Mouse (Mus musculus): ENCODE data around the gene Dip2b.

Dip2b gene

GRCm38 (mm10) chr15:100050940-100051339, 12.5 kb downstream of the Dip2b start:
- no peak for DNase-seq (ENCODE audit: low spot score)

DNA sequence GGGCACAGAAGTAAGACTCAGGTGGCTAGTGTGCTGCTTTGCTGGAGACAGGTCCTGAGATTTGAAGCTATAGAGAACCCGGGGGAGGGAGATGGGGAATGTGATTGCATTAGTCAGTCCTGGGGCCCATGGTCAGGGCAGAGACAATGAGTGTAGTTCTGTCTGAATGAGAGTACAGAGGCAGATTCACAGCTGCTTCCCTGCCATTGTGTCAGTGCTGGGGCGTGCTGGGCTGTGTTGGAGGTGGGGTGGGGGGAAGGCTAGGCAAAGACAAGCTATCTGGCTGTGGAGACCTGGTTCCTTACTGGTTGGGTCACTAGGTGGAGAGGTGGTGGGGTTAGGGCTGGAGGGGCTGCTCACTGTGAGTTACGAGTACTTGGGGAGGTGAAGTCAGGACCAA, 14.3 kb downstream of the Dip2b start:
- DNase-seq (ENCODE audit: low spot score): no peak

- DNase-seq (ENCODE audit: low spot score): peak; percentile 88
Observed at GRCm38 (mm10) chr15:100056397-100056908, 18.0 kb downstream of the Dip2b start.

DNA sequence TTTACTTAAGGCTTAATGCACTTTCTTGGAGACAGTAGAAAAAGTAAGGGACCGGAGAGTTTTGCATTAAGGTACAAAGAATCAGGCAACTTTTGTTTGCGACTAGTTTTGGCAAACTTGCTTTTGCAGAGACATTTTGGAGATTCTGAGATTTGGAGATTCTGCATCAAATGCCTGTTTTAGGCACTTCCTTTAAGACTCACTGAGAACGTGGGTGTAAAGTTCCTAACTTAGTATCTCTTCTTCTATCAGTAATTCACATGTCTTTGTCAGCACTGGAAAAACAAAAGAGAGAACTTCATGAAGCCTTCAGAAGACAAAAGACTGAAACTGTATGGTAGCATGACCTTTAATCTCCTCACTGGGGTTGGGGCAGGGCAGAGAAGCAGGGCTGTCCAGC, 19.2 kb downstream of the Dip2b start:
- no peak for DNase-seq (ENCODE audit: low spot score)

- no peak for DNase-seq (ENCODE audit: low spot score)
Observed at GRCm38 (mm10) chr15:100058143-100058542, 19.7 kb downstream of the Dip2b start.

DNA sequence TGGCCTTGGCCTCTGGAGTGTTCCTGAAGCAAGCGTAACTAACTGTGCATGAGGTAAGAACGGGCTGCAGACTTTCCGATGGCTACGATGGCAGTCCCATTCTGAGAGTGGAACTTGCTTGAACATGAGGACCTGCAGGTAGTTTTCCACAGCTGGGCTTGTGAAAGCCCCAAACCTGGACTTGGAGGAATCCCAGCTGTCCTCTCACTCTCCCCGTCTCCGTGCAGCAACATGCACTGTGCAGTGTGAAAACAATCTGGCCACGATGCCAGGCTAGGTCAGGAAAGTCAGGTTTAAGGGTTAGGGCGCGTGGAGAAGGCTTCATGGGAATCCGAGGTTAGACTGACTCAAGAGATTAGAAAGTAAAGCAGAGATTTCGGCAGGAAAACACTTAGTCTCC, 20.4 kb downstream of the Dip2b start:
- DNase-seq (ENCODE audit: low spot score): no peak

DNA sequence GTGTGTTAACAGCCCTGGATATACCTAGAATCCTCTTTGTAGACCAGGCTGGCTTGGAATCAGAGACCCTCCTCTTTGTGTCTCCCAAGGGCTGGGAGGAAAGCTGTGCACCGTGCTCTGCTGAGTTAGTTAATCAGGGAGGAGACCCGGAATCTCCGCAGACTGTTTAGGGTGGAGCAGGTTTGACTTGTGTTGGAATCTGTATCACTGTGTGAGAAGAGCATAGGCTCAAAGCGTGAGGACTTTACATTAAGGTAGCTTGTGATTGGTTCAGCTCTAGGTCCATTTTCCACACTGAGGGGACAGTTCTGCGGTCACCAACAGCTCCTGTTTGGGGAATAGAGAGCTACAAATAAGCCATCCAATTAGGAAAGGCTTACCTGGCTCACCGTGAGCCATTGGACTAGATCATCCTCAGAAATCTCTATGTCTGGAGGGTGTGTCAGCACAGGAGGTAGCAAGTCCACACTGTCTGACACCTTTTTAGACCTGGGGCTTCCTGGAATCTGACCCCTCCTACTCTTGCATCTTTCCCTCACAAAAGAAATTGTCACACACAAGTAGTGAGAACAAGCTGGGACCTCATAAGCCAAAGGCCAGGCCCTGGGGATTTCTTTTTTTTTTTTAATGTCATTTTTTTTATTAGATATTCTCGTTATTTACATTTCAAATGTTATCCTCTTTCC, 21.3 kb downstream of the Dip2b start:
- no peak for DNase-seq (ENCODE audit: low spot score)

DNA sequence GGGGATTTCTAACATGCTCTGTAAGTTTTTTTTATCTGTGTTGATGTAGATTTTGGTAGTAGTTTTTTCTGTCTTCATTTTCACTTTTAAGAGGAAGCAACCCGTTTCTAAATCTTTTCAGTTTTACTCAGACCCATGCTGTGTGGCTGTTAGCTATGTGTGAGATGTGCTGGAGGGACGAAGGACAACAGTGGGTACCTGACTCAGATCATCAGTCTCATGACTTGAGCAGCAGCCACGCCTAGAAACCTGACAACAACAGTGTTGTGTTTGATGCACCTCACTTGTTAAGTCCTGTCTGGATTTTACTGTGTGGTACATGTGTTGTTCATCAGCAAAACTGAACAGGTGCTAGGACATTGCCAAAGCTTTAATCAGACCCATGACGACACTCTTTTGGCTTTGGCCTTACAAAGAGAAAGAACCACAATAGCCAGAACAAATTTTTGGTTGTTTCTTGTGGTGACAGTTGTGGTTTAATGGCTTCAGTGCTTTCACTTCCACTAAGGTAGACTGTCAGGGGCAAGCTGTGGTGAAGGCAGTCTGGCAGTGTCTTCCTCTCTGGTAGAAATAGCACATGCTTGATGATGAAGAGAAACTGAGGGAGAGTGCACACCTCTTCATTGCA, 22.2 kb downstream of the Dip2b start:
- DNase-seq (ENCODE audit: low spot score): no peak

GRCm38 (mm10) chr15:100061377-100061776, 22.9 kb downstream of the Dip2b start:
- no peak for DNase-seq (ENCODE audit: low spot score)

DNA sequence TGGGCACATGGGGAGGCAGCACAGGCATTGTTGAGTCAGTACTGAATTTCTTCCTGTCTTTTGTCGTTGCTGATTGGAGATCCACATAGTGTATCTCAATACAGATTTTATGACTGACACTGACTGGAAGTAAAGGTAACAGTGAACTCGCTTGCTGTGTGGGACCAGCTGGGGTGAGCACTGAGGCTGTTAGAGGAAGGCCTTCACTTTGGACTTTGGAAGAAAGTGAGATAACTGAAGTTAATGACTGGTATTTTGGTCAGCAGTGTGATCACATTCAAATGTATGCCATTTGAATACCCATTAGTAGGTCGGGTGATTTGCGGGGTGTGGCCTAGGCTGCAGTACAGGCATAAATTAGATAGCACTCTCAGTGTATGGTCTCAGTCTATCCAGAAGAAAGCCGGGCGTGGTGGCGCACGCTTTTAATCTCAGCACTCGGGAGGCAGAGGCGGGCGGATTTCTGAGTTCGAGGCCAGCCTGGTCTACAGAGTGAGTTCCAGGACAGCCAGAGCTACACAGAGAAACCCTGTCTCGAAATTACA, 24.8 kb downstream of the Dip2b start:
- DNase-seq (ENCODE audit: low spot score): no peak

DNA sequence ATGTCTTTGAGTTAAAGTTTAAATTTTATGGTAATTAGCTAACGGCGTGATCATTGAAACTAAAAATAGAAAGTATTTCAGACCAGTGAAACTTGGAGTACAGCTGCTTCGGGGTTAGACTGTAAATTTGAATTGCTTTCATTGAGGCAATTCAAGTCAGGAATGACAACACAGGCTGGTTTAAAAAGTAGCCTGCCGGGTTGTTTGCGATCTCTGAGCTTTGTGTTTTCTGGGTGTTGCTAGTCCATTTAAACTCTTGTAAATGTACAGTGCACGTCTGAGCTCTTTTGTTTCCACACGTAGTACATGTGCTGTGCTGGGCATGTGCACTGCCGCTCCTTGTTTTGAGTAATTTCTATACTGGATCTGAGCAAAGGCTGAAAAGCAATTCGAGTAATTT, 28.2 kb downstream of the Dip2b start:
- DNase-seq (ENCODE audit: low spot score): no peak

DNA sequence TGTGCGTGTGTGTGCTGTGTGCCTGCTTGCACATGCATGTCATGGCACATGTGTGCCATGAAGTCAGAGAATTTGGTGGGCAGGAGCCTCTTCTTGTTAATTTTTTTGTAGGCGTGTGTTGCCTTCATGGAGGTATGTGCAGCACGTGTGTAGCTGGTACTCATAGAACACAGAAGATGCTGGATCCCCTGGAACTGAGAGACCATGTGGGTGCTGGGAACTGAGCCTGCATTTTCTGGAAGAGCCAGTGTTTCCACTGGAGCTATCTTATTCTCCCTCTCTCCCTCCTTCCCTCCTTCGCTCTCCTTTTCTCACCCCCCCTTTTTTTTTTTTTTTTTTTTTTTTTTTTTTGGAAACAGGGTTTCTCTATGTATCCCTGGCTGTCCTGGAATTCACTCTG, 30.6 kb downstream of the Dip2b start:
- DNase-seq (ENCODE audit: low spot score): no peak

GRCm38 (mm10) chr15:100070021-100070420, 31.6 kb downstream of the Dip2b start:
- DNase-seq (ENCODE audit: low spot score): no peak

DNA sequence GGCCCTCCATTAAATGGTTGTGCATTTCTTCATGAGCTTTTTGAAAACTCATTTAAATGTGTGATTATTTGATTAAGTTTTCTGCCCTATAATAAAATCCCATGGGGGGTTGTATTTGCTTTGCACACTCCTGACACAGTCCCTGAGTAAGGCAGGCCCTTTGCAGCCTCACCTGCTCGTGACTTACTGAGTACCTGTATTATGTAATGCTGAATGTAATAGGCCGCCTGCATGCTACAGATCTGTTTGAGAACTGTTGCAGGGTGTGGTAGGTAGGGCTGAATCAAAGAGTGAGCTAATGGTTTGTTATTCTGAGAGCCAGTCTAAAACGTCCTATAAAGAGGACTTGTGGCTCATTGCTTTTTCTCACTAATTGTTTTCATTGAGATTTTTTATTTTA, 33.4 kb downstream of the Dip2b start:
- no peak for DNase-seq (ENCODE audit: low spot score)

DNA sequence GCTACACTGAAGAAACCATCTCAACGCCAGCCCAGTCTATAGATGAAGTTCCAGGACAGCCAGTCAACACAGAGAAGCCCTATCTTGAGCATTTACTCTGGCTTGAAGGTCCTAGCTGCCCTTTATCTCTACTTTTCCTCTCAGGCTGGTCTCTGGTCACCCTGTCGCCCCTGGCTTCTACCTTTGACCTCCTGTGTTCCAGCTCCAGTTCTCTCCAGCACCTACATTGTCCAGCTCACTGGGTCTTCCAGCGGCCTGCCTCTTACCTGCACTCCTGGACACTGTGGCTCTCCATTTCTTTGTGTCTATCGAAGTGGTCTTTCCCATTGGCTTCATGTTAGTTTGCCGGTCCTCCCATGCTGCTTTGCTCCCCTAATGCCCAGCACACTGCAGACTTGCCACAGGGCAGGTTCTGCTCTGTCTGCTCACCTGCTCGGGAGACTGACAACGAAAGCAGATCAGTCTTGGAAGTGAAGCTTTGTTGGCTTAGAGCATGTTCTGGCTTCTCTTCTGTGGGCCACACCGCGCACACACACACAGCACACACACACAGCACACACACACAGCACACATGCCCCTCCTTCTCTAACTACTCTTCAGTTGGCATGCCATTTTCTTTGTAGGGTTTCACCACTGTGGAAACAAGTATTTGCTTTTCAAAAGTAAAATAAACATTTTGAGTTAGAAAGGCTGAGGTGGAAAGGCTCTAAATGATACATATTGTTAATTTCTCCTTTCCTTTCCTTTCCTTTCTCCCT, 35.4 kb downstream of the Dip2b start:
- DNase-seq (ENCODE audit: low spot score): no peak

GRCm38 (mm10) chr15:100074754-100075153, 36.3 kb downstream of the Dip2b start:
- no peak for DNase-seq (ENCODE audit: low spot score)

DNA sequence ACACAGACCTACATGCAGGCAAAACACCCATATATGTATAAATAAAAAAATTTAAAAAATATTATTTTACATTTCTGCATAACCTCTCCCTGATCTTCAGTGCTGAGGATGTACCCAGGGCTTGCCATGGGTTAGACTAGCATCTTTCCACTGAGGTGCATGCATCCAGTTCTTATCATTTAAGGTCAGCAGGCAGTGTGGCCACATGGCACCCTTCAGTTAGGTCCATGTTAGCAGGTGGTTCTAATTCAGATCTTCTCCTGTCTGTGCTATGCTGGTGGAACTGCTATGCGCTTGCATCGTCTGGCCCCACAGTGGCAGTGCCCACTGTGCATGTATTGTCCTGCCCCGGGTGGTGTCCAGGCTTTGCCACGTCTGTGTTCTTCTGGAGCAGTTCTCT, 37.9 kb downstream of the Dip2b start:
- no peak for DNase-seq (ENCODE audit: low spot score)

GRCm38 (mm10) chr15:100080833-100081477, 42.5 kb downstream of the Dip2b start:
- no peak for DNase-seq (ENCODE audit: low spot score)

DNA sequence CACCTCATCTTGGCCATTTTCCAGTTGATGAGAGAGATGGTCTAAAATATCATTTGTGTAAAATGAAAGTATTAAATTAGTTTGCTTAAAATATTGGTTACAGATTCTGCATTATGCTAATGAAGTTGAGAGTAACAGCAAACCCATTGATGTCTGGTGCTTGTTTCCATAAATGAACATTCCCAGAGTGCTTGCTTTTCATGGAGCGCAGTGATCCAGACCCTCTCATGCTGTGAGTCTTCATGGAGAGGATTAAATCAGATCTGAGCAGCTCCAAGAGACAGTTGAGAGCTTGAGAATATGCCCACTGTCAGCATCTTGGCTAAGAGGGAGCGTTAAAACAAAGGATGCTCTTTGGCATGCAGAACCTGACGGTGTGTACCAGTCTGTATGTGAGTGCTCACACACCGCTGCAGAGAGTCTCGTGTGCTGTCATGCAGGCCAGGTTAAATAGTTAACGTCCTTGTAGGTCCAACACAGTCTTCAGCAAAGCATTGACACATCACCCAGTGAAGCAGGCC, 43.1 kb downstream of the Dip2b start:
- DNase-seq (ENCODE audit: low spot score): no peak

- DNase-seq (ENCODE audit: low spot score): no peak
Observed at GRCm38 (mm10) chr15:100082052-100082451, 43.6 kb downstream of the Dip2b start.

GRCm38 (mm10) chr15:100082733-100083132, 44.3 kb downstream of the Dip2b start:
- DNase-seq (ENCODE audit: low spot score): no peak

DNA sequence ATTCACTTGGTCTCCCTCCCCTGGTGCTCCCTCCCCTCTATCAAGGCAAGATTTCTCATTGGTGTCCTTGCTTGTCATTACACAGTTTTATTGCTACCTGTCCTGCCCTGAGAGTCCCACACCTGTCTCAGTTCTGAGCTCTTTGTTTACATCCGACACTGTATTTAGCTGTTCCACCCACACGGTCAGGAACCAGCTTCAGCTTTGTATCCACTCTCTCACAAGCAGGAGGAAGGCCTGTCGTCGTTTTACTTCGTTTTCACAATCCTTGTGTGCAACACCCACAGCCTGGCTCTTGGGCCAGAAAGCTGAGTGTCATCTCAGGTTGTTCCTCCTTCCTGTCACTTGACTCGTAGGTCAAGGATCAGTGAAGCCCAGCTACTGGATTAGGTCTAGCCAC, 45.4 kb downstream of the Dip2b start:
- no peak for DNase-seq (ENCODE audit: low spot score)

Data from MN1 (cell line).